ENCODE assay signal across 16 mouse cellular contexts in the genomic region with DNA sequence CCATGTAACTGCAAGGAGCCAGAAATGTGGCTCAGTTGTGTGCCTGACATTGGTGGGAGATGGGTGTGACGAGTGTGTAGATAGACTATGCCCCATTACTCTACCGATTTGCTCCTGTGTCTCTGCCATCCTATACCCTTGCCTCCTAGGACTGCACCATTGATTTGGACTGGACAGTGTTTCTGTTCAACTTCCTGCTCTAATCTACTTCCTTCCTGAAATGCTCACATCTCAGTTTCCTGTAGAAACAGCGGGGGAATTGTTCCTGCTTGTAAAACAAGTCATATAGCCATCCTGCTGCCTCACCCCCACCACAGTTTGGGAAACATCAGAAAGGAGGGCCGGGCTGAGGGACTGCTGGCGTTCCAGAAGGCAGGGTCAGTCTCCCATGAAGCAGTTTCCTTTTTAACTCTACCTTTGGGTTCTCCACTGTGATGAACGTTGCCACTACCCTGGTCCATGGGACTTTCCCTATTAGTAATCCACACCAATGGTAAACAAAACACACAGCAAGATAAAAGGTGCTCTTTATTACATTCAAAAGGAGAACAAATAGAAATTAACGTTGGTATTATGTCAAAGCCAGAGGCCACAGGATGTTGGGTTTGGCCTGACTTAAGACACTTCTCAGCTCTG. TPM values are rescaled to one million over a fixed set of nuclear protein-coding genes. Genes with fewer than 3 reads are reported as not detected.
DNase-seq lines count a peak whose midpoint lies in the region; ATAC-seq and TF ChIP-seq lines count a peak whose summit lies in the region.
"Had no signal": no experiment of that assay in that cellular context is flagged by ENCODE, and none has a peak within 500 bp of the region (broad histone marks: within the 10 kb centered on the region; RNA-seq: fewer than 3 reads in every experiment).

No protein-coding gene starts in this region.

- no peak for TF ChIP-seq CTCF in lung, postnatal 0 days (IDR thresholded peaks at IDR 0.05)

- no peaks in the 10 kb centered on the region for H3K9me3 ChIP-seq in kidney, embryonic 15.5 days (replicated peaks)
- H3K9me3 ChIP-seq in lung, postnatal 0 days (ENCODE audit: low read length): no peaks in the 10 kb centered on the region
- H3K9me3 ChIP-seq: embryonic facial prominence, embryonic 13.5 days; limb, embryonic 15.5 days; stomach, embryonic 15.5 days had no signal

- H3K9ac ChIP-seq in kidney, embryonic 15.5 days: no peak overlapping the region
- no peak overlapping the region for H3K9ac ChIP-seq in lung, postnatal 0 days (replicated peaks; ENCODE audit: low read depth)
- H3K9ac ChIP-seq: embryonic facial prominence, embryonic 13.5 days; limb, embryonic 15.5 days; stomach, embryonic 15.5 days had no signal

- no peak for ATAC-seq in kidney, embryonic 15.5 days (replicated peaks; ENCODE audit: low FRiP score)
- ATAC-seq in lung, postnatal 0 days: peak; percentile 49
- peak; percentile 35; the same call in 1 of the 2 replicates for ATAC-seq in megakaryocyte, adult 5-6 weeks (ENCODE audit: poor library complexity, severe bottlenecking)

- H3K4me1 ChIP-seq in kidney, embryonic 15.5 days: no peaks in the 10 kb centered on the region
- H3K4me1 ChIP-seq in lung, postnatal 0 days (ENCODE audit: insufficient read depth, low read depth, low read length): peaks cover 9% of the 10 kb centered on the region; the same call in 1 of the 2 replicates

- no peak overlapping the region for H3K4me2 ChIP-seq in kidney, embryonic 15.5 days
- H3K4me2 ChIP-seq in lung, postnatal 0 days (replicated peaks; ENCODE audit: low read depth, low read length): no peak overlapping the region
- H3K4me2 ChIP-seq: embryonic facial prominence, embryonic 13.5 days; limb, embryonic 15.5 days; stomach, embryonic 15.5 days had no signal

- DNase-seq in kidney, adult 18-20 months: no peak
- peak; percentile 34 for DNase-seq in lung, postnatal 0 days (ENCODE audit: low spot score)
- no peak for DNase-seq in lung, postnatal 36 days
- no peak for DNase-seq in ovary, postnatal 14 days (ENCODE audit: low spot score)
- no peak for DNase-seq in adrenal gland, postnatal 10 days
- no peak for DNase-seq in layer of hippocampus, postnatal 25 days (ENCODE audit: extremely low spot score in 1 of 2, low spot score in 1 of 2)
- DNase-seq: adrenal gland, postnatal 25 days; cerebellum, postnatal 14 days; right cerebral cortex, postnatal 25 days; thymus, postnatal 4 days had no signal

- H3K27me3 ChIP-seq in kidney, embryonic 15.5 days: no peaks in the 10 kb centered on the region
- H3K27me3 ChIP-seq in lung, postnatal 0 days (replicated peaks; ENCODE audit: insufficient read depth, low read length): no peaks in the 10 kb centered on the region
- H3K27me3 ChIP-seq: embryonic facial prominence, embryonic 13.5 days; limb, embryonic 15.5 days; stomach, embryonic 15.5 days had no signal

- peak; percentile 40; the same call in 1 of the 2 replicates for TF ChIP-seq EP300 in lung, postnatal 0 days (IDR thresholded peaks at IDR 0.05)

- WGBS in kidney, embryonic 15.5 days: 42% methylated on average over 7 of the region's 7 CpGs
- WGBS in lung, postnatal 0 days: 50% methylated on average over 7 of the region's 7 CpGs

- H3K4me3 ChIP-seq in kidney, embryonic 15.5 days (replicated peaks): no peak overlapping the region
- no peak overlapping the region for H3K4me3 ChIP-seq in lung, postnatal 0 days (ENCODE audit: low read depth, low read length)
- H3K4me3 ChIP-seq: embryonic facial prominence, embryonic 13.5 days; left cerebral cortex, adult 2 months; limb, embryonic 15.5 days; stomach, embryonic 15.5 days had no signal

- H3K27ac ChIP-seq in kidney, embryonic 15.5 days: peak overlapping the region; percentile 56; the same call in 1 of the 2 replicates
- 0 out of 2 replicates have a peak overlapping the region, but pooled peaks have one; percentile 26 for H3K27ac ChIP-seq in lung, postnatal 0 days (ENCODE audit: low read length)
- H3K27ac ChIP-seq: embryonic facial prominence, embryonic 13.5 days; stomach, embryonic 15.5 days had no signal

- H3K36me3 ChIP-seq in kidney, embryonic 15.5 days: no peaks in the 10 kb centered on the region
- H3K36me3 ChIP-seq in lung, postnatal 0 days (ENCODE audit: insufficient read depth, low read length): no peaks in the 10 kb centered on the region
- H3K36me3 ChIP-seq: embryonic facial prominence, embryonic 13.5 days; limb, embryonic 15.5 days; stomach, embryonic 15.5 days had no signal

RNA-seq across cellular contexts. Expression of gene Usp6nl, which starts 27.4 kb away (rescaled TPM):
- polyA plus RNA-seq in kidney, embryonic 15.5 days (2015; fragmentation: Nextera tagmentation; extraction: Ambion mirVana): 9.4 TPM in 2 replicates
- 9.5 and 11.0 TPM in 2 replicates for polyA plus RNA-seq in lung, postnatal 0 days (2015; fragmentation: Nextera tagmentation; extraction: Ambion mirVana)
- total RNA-seq in megakaryocyte, adult 5-6 weeks (2015): 7.3 and 8.2 TPM in 2 replicates
- 6.1 and 7.2 TPM in 2 replicates for total RNA-seq in megakaryocyte, adult 5-6 weeks (2017)
- 10 to 100 TPM; 27.1 to 28.7 TPM for total RNA-seq in adrenal gland, postnatal 10 days (2021)
- 10 to 100 TPM; 16.7 to 17.2 TPM for total RNA-seq in layer of hippocampus, postnatal 25 days (2021)
